Mouse (Mus musculus): ENCODE measurements around the gene Pfn1. TPM values are rescaled to one million over a fixed set of nuclear protein-coding genes. Genes with fewer than 3 reads are reported as not detected.

Pfn1 gene
- polyA plus RNA-seq, 1 experiment from 2014 or later: 2,065 TPM

- peaks cover 24% of the 10 kb centered on the region for H3K36me3 ChIP-seq (ENCODE audit: control insufficient read depth, insufficient read depth, low read length)
- no peaks in the 10 kb centered on the region for H3K9me3 ChIP-seq (ENCODE audit: control insufficient read depth, low read depth, low read length)
- H3K27ac ChIP-seq (ENCODE audit: low read length): peak overlapping the region; percentile 99
- no peaks in the 10 kb centered on the region for H3K27me3 ChIP-seq (ENCODE audit: control insufficient read depth, insufficient read depth, low read length)
- H3K4me1 ChIP-seq (ENCODE audit: control insufficient read depth, insufficient read depth, low read length): peaks cover 35% of the 10 kb centered on the region
- H3K4me2 ChIP-seq (replicated peaks; ENCODE audit: low read depth, low read length): peak overlapping the region; percentile 85
- WGBS: under 1% methylated on average over 48 of the region's 48 CpGs
- peak overlapping the region; percentile 100 for H3K4me3 ChIP-seq (ENCODE audit: low read depth, low read length)
- ATAC-seq (ENCODE audit: insufficient number of reproducible peaks, insufficient read depth, low FRiP score, low read depth): peak; percentile 29
- H3K9ac ChIP-seq (replicated peaks; ENCODE audit: low read depth, low read length): peak overlapping the region; percentile 98
Observed at GRCm38 (mm10) chr11:70654923-70655570, 603 bp upstream of the Pfn1 start.

DNA sequence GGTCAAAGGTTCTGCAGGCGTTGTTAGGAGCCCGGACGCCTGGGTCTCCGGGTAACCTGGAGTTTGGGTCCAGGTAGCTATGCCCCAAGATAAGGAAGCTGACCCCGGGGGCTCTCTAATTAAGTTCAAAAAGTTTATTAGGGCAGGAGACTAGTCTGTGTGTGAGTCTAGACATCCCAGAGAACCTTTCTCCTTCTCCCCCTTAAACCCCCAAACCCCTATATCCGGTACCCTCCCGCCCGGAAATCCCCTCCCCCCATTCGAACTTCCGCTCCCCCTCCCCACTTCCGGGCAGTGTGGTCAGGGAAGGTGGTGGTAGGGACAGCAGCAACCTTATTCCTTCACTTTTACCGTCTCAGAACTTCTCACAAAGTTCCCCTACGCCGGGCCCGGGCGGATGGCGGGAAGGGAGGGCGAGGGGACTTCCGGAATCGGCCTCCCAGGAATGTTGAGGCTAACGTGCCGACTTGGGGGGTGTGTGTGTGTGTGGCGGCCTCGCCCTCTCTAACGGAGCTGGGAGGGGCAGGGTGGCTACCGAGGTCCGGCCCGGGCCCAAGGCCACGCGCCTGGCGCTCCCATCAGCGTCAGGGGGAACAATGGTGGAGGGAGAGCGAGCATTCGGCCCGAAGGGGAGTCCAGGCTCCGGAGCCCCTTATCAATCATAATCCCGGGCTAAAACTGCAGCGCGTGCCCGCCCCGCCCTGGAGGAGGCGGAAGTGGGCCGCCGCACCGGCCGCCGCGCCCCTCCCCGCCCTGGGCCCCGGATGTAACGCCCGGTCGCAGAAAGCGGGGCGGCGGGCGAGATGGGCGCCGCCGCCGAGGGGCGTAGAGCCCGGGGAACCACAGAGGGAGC lies 873 bp downstream of the Pfn1 start:
- WGBS: under 1% methylated on average over 62 of the region's 63 CpGs
- Histone ChIP-seq H3K27me3 (ENCODE audit: control insufficient read depth, insufficient read depth, low read length) (no peaks in the 10 kb centered on the region), H3K4me3 (ENCODE audit: low read depth, low read length) (peak overlapping the region; percentile 100), H3K4me2 (replicated peaks; ENCODE audit: low read depth, low read length) (peak overlapping the region; percentile 85), H3K36me3 (ENCODE audit: control insufficient read depth, insufficient read depth, low read length) (peaks cover 37% of the 10 kb centered on the region), H3K4me1 (ENCODE audit: control insufficient read depth, insufficient read depth, low read length) (peaks cover 38% of the 10 kb centered on the region), H3K9ac (replicated peaks; ENCODE audit: low read depth, low read length) (peak overlapping the region; percentile 98), H3K9me3 (ENCODE audit: control insufficient read depth, low read depth, low read length) (no peaks in the 10 kb centered on the region), H3K27ac (ENCODE audit: low read length) (peak overlapping the region; percentile 99)
- peak; percentile 29; the same call in 1 of the 2 replicates for ATAC-seq (ENCODE audit: insufficient number of reproducible peaks, insufficient read depth, low FRiP score, low read depth)

- Histone ChIP-seq H3K36me3 (ENCODE audit: control insufficient read depth, insufficient read depth, low read length) (peaks cover 40% of the 10 kb centered on the region), H3K4me2 (replicated peaks; ENCODE audit: low read depth, low read length) (peak overlapping the region; percentile 85), H3K9ac (replicated peaks; ENCODE audit: low read depth, low read length) (peak overlapping the region; percentile 98), H3K27me3 (ENCODE audit: control insufficient read depth, insufficient read depth, low read length) (no peaks in the 10 kb centered on the region), H3K4me1 (ENCODE audit: control insufficient read depth, insufficient read depth, low read length) (peaks cover 42% of the 10 kb centered on the region), H3K9me3 (ENCODE audit: control insufficient read depth, low read depth, low read length) (no peaks in the 10 kb centered on the region), H3K4me3 (ENCODE audit: low read depth, low read length) (peak overlapping the region; percentile 100), H3K27ac (ENCODE audit: low read length) (peak overlapping the region; percentile 99)
- ATAC-seq (ENCODE audit: insufficient number of reproducible peaks, insufficient read depth, low FRiP score, low read depth): no peak
- 43% methylated on average over 6 of the region's 6 CpGs for WGBS
Observed at GRCm38 (mm10) chr11:70652884-70653344, 1.5 kb downstream of the Pfn1 start.

DNA sequence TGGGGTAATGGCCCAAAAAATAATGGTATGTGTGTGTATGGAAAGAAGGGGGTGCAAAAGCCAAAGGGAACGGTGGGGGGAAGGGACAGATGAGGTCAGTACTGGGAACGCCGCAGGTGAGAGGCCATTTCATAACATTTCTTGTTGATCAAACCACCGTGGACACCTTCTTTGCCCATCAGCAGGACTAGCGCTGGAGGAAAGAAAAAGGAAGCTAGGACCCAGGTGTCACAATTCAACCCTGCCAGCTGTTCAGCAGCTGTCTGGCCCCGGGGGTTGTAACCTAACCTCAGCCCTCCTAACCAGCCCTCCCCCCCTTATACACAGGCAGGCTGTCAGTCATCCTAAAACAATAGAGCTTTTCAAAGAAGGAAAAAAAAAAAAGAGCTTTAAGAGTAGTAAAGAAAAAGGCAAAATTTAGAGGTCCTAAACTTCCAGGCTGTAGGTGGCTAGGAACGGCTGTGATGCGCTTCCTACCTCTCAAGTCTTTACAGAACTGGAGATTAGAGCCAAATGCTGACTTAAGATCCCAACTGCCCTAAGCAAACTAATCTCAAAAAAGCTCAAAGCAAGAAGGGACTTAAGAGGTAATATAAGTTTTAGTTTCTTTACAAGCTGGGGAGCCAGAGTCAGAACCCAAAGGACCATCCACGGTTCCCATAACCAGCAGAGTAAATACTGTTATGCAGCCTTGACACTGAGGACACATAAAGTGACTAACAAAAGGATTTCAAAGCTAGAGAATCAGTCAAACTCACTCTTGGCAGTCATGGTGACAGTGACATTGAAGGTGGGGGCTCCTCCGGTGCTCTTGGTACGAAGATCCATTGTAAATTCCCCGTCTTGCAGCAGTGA lies 2.2 kb downstream of the Pfn1 start:
- 59% methylated on average over 12 of the region's 12 CpGs for WGBS
- Histone ChIP-seq H3K9me3 (ENCODE audit: control insufficient read depth, low read depth, low read length) (no peaks in the 10 kb centered on the region), H3K4me3 (ENCODE audit: low read depth, low read length) (peak overlapping the region; percentile 100), H3K4me2 (replicated peaks; ENCODE audit: low read depth, low read length) (peak overlapping the region; percentile 85), H3K36me3 (ENCODE audit: control insufficient read depth, insufficient read depth, low read length) (peaks cover 40% of the 10 kb centered on the region), H3K27ac (ENCODE audit: low read length) (peak overlapping the region; percentile 99; the same call in 1 of the 2 replicates), H3K4me1 (ENCODE audit: control insufficient read depth, insufficient read depth, low read length) (peaks cover 41% of the 10 kb centered on the region), H3K9ac (replicated peaks; ENCODE audit: low read depth, low read length) (peak overlapping the region; percentile 98; the same call in 1 of the 2 replicates), H3K27me3 (ENCODE audit: control insufficient read depth, insufficient read depth, low read length) (no peaks in the 10 kb centered on the region)
- ATAC-seq (ENCODE audit: insufficient number of reproducible peaks, insufficient read depth, low FRiP score, low read depth): no peak

DNA sequence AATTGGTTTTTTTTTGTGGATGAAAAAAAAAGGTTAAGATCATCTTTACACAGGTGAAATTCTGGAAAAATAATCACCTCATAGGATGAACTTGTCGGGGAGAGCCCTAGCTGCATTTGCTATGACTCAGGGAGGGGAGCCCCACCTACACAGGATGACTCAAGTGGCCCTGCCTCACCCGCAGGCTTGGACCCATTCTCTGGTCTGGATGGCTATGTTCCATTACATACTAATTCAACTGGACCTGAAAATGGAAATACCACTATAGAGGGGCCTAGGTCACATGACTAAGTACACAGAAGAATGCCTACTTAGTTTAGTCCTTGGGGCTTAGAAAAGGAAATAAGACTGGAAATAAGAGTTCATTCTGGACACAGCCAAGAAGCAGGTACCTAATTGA lies 3.1 kb downstream of the Pfn1 start:
- Histone ChIP-seq H3K27ac (ENCODE audit: low read length) (no peak overlapping the region), H3K36me3 (ENCODE audit: control insufficient read depth, insufficient read depth, low read length) (peaks cover 40% of the 10 kb centered on the region), H3K27me3 (ENCODE audit: control insufficient read depth, insufficient read depth, low read length) (no peaks in the 10 kb centered on the region), H3K4me1 (ENCODE audit: control insufficient read depth, insufficient read depth, low read length) (peaks cover 32% of the 10 kb centered on the region), H3K4me2 (replicated peaks; ENCODE audit: low read depth, low read length) (peak overlapping the region; percentile 85; the same call in 1 of the 2 replicates), H3K9me3 (ENCODE audit: control insufficient read depth, low read depth, low read length) (no peaks in the 10 kb centered on the region), H3K9ac (replicated peaks; ENCODE audit: low read depth, low read length) (no peak overlapping the region), H3K4me3 (ENCODE audit: low read depth, low read length) (peak overlapping the region; percentile 100; the same call in 1 of the 2 replicates)
- ATAC-seq (ENCODE audit: insufficient number of reproducible peaks, insufficient read depth, low FRiP score, low read depth): no peak
- 60% methylated on average over 2 of the region's 2 CpGs for WGBS

DNA sequence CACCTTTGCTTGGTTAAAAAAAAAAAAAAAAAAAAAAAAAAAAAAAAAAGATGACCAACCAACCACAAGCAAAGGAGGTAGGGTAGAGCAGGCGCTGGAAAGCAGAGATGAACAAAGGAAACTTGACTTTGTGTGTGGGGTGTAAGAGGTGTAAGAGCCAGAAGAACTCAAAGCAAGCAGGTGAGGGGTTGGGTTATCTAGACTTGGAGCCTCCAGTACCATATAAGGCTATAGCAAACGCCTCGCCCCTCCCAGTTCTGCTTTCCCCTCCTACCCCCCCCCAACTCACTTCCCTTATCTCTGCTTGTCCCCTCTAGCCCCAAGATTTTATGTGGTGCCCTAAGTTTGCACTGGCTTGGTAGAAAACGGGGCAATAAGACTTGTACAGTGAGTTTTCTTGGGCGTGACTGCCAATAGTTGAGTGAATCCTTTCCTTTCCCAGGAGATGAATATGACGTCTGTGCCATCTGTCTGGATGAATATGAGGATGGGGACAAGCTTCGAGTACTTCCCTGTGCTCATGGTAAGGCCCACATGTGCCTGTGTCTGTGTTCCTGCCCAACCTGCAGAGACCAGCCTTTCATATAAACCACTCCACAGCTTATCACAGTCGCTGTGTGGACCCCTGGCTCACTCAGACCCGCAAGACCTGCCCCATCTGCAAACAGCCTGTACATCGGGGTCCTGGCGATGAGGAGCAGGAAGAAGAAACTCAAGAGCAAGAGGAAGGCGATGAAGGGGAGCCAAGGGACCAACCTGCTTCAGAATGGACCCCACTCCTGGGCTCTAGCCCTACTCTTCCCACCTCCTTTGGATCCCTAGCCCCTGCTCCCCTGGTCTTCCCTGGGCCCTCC lies 3.9 kb downstream of the Pfn1 start:
- Histone ChIP-seq H3K4me3 (ENCODE audit: low read depth, low read length) (peak overlapping the region; percentile 100; the same call in 1 of the 2 replicates), H3K27ac (ENCODE audit: low read length) (peak overlapping the region; percentile 63), H3K4me2 (replicated peaks; ENCODE audit: low read depth, low read length) (peak overlapping the region; percentile 85; the same call in 1 of the 2 replicates), H3K9me3 (ENCODE audit: control insufficient read depth, low read depth, low read length) (no peaks in the 10 kb centered on the region), H3K36me3 (ENCODE audit: control insufficient read depth, insufficient read depth, low read length) (peaks cover 41% of the 10 kb centered on the region), H3K27me3 (ENCODE audit: control insufficient read depth, insufficient read depth, low read length) (no peaks in the 10 kb centered on the region), H3K9ac (replicated peaks; ENCODE audit: low read depth, low read length) (no peak overlapping the region), H3K4me1 (ENCODE audit: control insufficient read depth, insufficient read depth, low read length) (peaks cover 35% of the 10 kb centered on the region)
- WGBS: 70% methylated on average over 12 of the region's 12 CpGs
- no peak for ATAC-seq (ENCODE audit: insufficient number of reproducible peaks, insufficient read depth, low FRiP score, low read depth)

- no peaks in the 10 kb centered on the region for H3K27me3 ChIP-seq (ENCODE audit: control insufficient read depth, insufficient read depth, low read length)
- H3K9me3 ChIP-seq (ENCODE audit: control insufficient read depth, low read depth, low read length): no peaks in the 10 kb centered on the region
- no peak overlapping the region for H3K4me2 ChIP-seq (replicated peaks; ENCODE audit: low read depth, low read length)
- H3K27ac ChIP-seq (ENCODE audit: low read length): peak overlapping the region; percentile 45; the same call in 1 of the 2 replicates
- no peak overlapping the region for H3K9ac ChIP-seq (replicated peaks; ENCODE audit: low read depth, low read length)
- ATAC-seq (ENCODE audit: insufficient number of reproducible peaks, insufficient read depth, low FRiP score, low read depth): no peak
- WGBS: 83% methylated on average over 8 of the region's 8 CpGs
- peaks cover 51% of the 10 kb centered on the region for H3K36me3 ChIP-seq (ENCODE audit: control insufficient read depth, insufficient read depth, low read length)
- peaks cover 38% of the 10 kb centered on the region for H3K4me1 ChIP-seq (ENCODE audit: control insufficient read depth, insufficient read depth, low read length)
- no peak overlapping the region; the same call in 1 of the 2 replicates for H3K4me3 ChIP-seq (ENCODE audit: low read depth, low read length)
Observed at GRCm38 (mm10) chr11:70649185-70649734, 5.2 kb downstream of the Pfn1 start.

Data from stomach, embryonic 14.5 days (tissue).